Mouse (Mus musculus) olfactory bulb, adult 2 months (tissue): Measurements from ENCODE around the gene Gm20518. TPM values are rescaled to one million over a fixed set of nuclear protein-coding genes. Genes with fewer than 3 reads are reported as not detected.

Experiments used
- H3K27ac ChIP-seq: fragments of 200-500 bp; 2 replicates; pipeline ENCODE4 v1.5.1; 2012; ENCODE audit warnings: low read depth, low read length; ENCODE audit not compliant: insufficient read depth
- H3K4me1 ChIP-seq: fragments of 200-500 bp; 2 replicates; pipeline ENCODE4 v1.6.1; 2012; ENCODE audit warnings: low read length; ENCODE audit not compliant: control insufficient read depth, insufficient read depth
- H3K4me3 ChIP-seq: fragments of 200-500 bp; 2 replicates; pipeline ENCODE4 v1.5.1; 2012; ENCODE audit warnings: mild to moderate bottlenecking, low read depth, low read length, moderate library complexity; ENCODE audit not compliant: insufficient read depth
- CTCF ChIP-seq: fragments of 200-500 bp; IDR thresholded peaks from 2 replicates; pipeline ENCODE4 v1.5.1; 2012; ENCODE audit warnings: low read depth, mild to moderate bottlenecking, low read length, moderate library complexity; ENCODE audit not compliant: insufficient read depth
- POLR2A ChIP-seq: fragments of 200-500 bp; IDR thresholded peaks from 2 replicates; pipeline ENCODE4 v1.6.1; 2012; ENCODE audit warnings: mild to moderate bottlenecking, low read depth, low read length, moderate library complexity; ENCODE audit not compliant: insufficient read depth
- WGBS: fragments of 180-500 bp; shearing (Covaris S2); methylation state at CpG from one replicate; pipeline ENCODE4 v1.1.7; 2018; 5-methylcytosine and 5-hydroxymethylcytosine counted together
- polyA plus RNA-seq: library from polyadenylated mRNA; stranded (reverse); fragments of >200 nt; gene quantifications from 2 replicates; pipeline ENCODE4 v1.2.4, GENCODE M21; 2012; ENCODE audit warnings: low replicate concordance; ENCODE audit not compliant: missing spikeins, insufficient read depth, insufficient read length

Gm20518 gene
- polyA plus RNA-seq = not detected in 2 replicates

GRCm38 (mm10) chr16:17891567-17891959, at the start of gene Gm20518:
TSS of gene Gm20518 (minus strand) at chr16:17891671.
- Histone ChIP-seq H3K4me1 (peaks cover 12% of the 10 kb centered on the region), H3K27ac (peak within 1 kb of the TSS; percentile 95), H3K4me3 (peak within 1 kb of the TSS; percentile 93)
- WGBS = under 1% methylated on average over 38 of the region's 38 CpGs
- peak; percentile 76 for TF ChIP-seq POLR2A
- no peak for TF ChIP-seq CTCF

GRCm38 (mm10) chr16:17939255-17939751, 47.8 kb upstream of the Gm20518 start:
- 43% methylated on average over 9 of the region's 9 CpGs for WGBS
- TF ChIP-seq POLR2A = no peak
- no peak for TF ChIP-seq CTCF
- no peak overlapping the region for H3K4me3 ChIP-seq
- no peak overlapping the region for H3K27ac ChIP-seq
- H3K4me1 ChIP-seq = peaks cover 2% of the 10 kb centered on the region; the same call in 1 of the 2 replicates

GRCm38 (mm10) chr16:17938821-17939220, 47.4 kb upstream of the Gm20518 start:
- Histone ChIP-seq H3K4me1 (peaks cover 2% of the 10 kb centered on the region; the same call in 1 of the 2 replicates), H3K4me3 (no peak overlapping the region), H3K27ac (no peak overlapping the region)
- TF ChIP-seq CTCF (peak; percentile 59), POLR2A (no peak)
- 18% methylated on average over 7 of the region's 7 CpGs for WGBS

- Histone ChIP-seq H3K4me1 (no peaks in the 10 kb centered on the region), H3K4me3 (no peak overlapping the region), H3K27ac (no peak overlapping the region)
- WGBS = 91% methylated on average over 7 of the region's 7 CpGs
- TF ChIP-seq POLR2A (no peak), CTCF (no peak)
These were observed 46.7 kb upstream of the Gm20518 start for GRCm38 (mm10) chr16:17938187-17938586.

- Histone ChIP-seq H3K4me1 (no peaks in the 10 kb centered on the region), H3K4me3 (no peak overlapping the region), H3K27ac (no peak overlapping the region)
- 85% methylated on average over 10 of the region's 10 CpGs for WGBS
- TF ChIP-seq CTCF (no peak), POLR2A (no peak)
These were observed 45.3 kb upstream of the Gm20518 start for GRCm38 (mm10) chr16:17936776-17937175.

GRCm38 (mm10) chr16:17934445-17934910, 43.0 kb upstream of the Gm20518 start:
- Histone ChIP-seq H3K4me3 (no peak overlapping the region), H3K4me1 (no peaks in the 10 kb centered on the region), H3K27ac (no peak overlapping the region)
- WGBS = 65% methylated on average over 3 of the region's 3 CpGs
- TF ChIP-seq CTCF (no peak), POLR2A (no peak)

GRCm38 (mm10) chr16:17933594-17934444, 42.3 kb upstream of the Gm20518 start:
- H3K27ac ChIP-seq = no peak overlapping the region
- no peak overlapping the region for H3K4me3 ChIP-seq
- TF ChIP-seq POLR2A (no peak), CTCF (no peak)
- WGBS = 73% methylated on average over 9 of the region's 9 CpGs
- peaks cover under 1% of the 10 kb centered on the region for H3K4me1 ChIP-seq

GRCm38 (mm10) chr16:17931906-17932460, 40.5 kb upstream of the Gm20518 start:
- Histone ChIP-seq H3K27ac (no peak overlapping the region), H3K4me1 (peaks cover 11% of the 10 kb centered on the region), H3K4me3 (no peak overlapping the region)
- 62% methylated on average over 5 of the region's 5 CpGs for WGBS
- TF ChIP-seq POLR2A (no peak), CTCF (no peak)

- no peak for TF ChIP-seq POLR2A
- no peak for TF ChIP-seq CTCF
- peaks cover 14% of the 10 kb centered on the region for H3K4me1 ChIP-seq
- H3K4me3 ChIP-seq = no peak overlapping the region
- 53% methylated on average over 2 of the region's 2 CpGs for WGBS
- no peak overlapping the region for H3K27ac ChIP-seq
These were observed 38.2 kb upstream of the Gm20518 start for GRCm38 (mm10) chr16:17929631-17930030.
